Comparison of ENCODE assay signal across 9 mouse cellular contexts in genomic region chr2:3958065-3958641, GRCm38 (mm10). TPM values are rescaled to one million over a fixed set of nuclear protein-coding genes. Genes with fewer than 3 reads are reported as not detected.
DNase-seq lines count a peak whose midpoint lies in the region; ATAC-seq lines count a peak whose summit lies in the region.
"Had no signal": no experiment of that assay in that cellular context is flagged by ENCODE, and none has a peak within 500 bp of the region (broad histone marks: within the 10 kb centered on the region; RNA-seq: fewer than 3 reads in every experiment).

No protein-coding gene starts in this region.

- H3K27me3 ChIP-seq in hindbrain, embryonic 16.5 days (replicated peaks; ENCODE audit: control insufficient read depth, insufficient read depth, low read length): no peaks in the 10 kb centered on the region
- H3K27me3 ChIP-seq in midbrain, embryonic 16.5 days (ENCODE audit: control insufficient read depth, insufficient read depth, low read depth, low read length): no peaks in the 10 kb centered on the region

- 27% methylated on average over 12 of the region's 12 CpGs for WGBS in hindbrain, embryonic 16.5 days
- WGBS in midbrain, embryonic 16.5 days: 25% methylated on average over 12 of the region's 12 CpGs

- DNase-seq in cerebellum, adult 9-11 months: peak; percentile 9
- no peak for DNase-seq in cerebellum, adult 11-12 months
- peak; percentile 9 for DNase-seq in urinary bladder, postnatal 25 days (ENCODE audit: low spot score)
- DNase-seq in urinary bladder, postnatal 4 days (ENCODE audit: low spot score in 2 of 2): no peak
- peak; percentile 40 to 63 for DNase-seq in layer of hippocampus, postnatal 36 days
- DNase-seq in B cell, adult 2 months: no peak

- H3K9me3 ChIP-seq in hindbrain, embryonic 16.5 days (ENCODE audit: control insufficient read depth, low read length): no peaks in the 10 kb centered on the region
- H3K9me3 ChIP-seq in midbrain, embryonic 16.5 days (replicated peaks; ENCODE audit: control insufficient read depth, low read length, poor library complexity, severe bottlenecking): no peaks in the 10 kb centered on the region; the same call in 1 of the 2 replicates

- no peak overlapping the region for H3K27ac ChIP-seq in hindbrain, embryonic 16.5 days (ENCODE audit: low read depth, low read length)
- peak overlapping the region; percentile 15; the same call in 1 of the 2 replicates for H3K27ac ChIP-seq in midbrain, embryonic 16.5 days (ENCODE audit: low read length)

- peak; percentile 42; the same call in 1 of the 2 replicates for ATAC-seq in hindbrain, embryonic 16.5 days
- ATAC-seq in midbrain, embryonic 16.5 days: peak; percentile 48; the same call in 1 of the 2 replicates

- no peak overlapping the region for H3K9ac ChIP-seq in hindbrain, embryonic 16.5 days (ENCODE audit: low read depth, low read length)
- H3K9ac ChIP-seq in midbrain, embryonic 16.5 days (ENCODE audit: low read depth, low read length): no peak overlapping the region

- H3K4me3 ChIP-seq in hindbrain, embryonic 16.5 days (ENCODE audit: low read length): no peak overlapping the region
- no peak overlapping the region for H3K4me3 ChIP-seq in midbrain, embryonic 16.5 days (ENCODE audit: low read depth, low read length)
- H3K4me3 ChIP-seq: myocyte had no signal

- H3K36me3 ChIP-seq in hindbrain, embryonic 16.5 days (ENCODE audit: control insufficient read depth, insufficient read depth, low read length): no peaks in the 10 kb centered on the region
- H3K36me3 ChIP-seq in midbrain, embryonic 16.5 days (ENCODE audit: control insufficient read depth, insufficient read depth, low read length): no peaks in the 10 kb centered on the region

- peak overlapping the region; percentile 29; the same call in 1 of the 2 replicates for H3K4me2 ChIP-seq in hindbrain, embryonic 16.5 days (ENCODE audit: low read length)
- peak overlapping the region; percentile 19 for H3K4me2 ChIP-seq in midbrain, embryonic 16.5 days (ENCODE audit: low read length)

- H3K4me1 ChIP-seq in hindbrain, embryonic 16.5 days (ENCODE audit: control insufficient read depth, insufficient read depth, low read depth, low read length): no peaks in the 10 kb centered on the region
- H3K4me1 ChIP-seq in midbrain, embryonic 16.5 days (ENCODE audit: control insufficient read depth, insufficient read depth, low read length): no peaks in the 10 kb centered on the region

RNA-seq across cellular contexts. Expression of gene Frmd4a, which starts 59.4 kb away (rescaled TPM):
- 48.1 and 53.1 TPM in 2 replicates for polyA plus RNA-seq in hindbrain, embryonic 16.5 days (2015; fragmentation: Nextera tagmentation; extraction: Ambion mirVana)
- total RNA-seq in layer of hippocampus, postnatal 36 days (2021): 10 to 100 TPM; 71.0 to 94.3 TPM
- 56.0 and 63.8 TPM in 2 replicates for polyA plus RNA-seq in midbrain, embryonic 16.5 days (2015; fragmentation: Nextera tagmentation; extraction: Ambion mirVana)

Comparison
In these comparisons a context has a peak if more than half of its experiments do, and no peak if none do; other contexts are left out.
1. DNase-seq: peak in cerebellum, adult 9-11 months (single experiment), urinary bladder, postnatal 25 days (single experiment) and layer of hippocampus, postnatal 36 days (2 of 2); none in cerebellum, adult 11-12 months (single experiment), urinary bladder, postnatal 4 days (0 of 2) and B cell, adult 2 months (0 of 2).